Mouse (Mus musculus): ENCODE measurements at regions not wholly inside any gene's neighbourhood (a gene's known extent, or its start where the extent isn't known, plus 50 kb on each side); places are given as distances from the start of the nearest gene placed in this dataset.

DNA sequence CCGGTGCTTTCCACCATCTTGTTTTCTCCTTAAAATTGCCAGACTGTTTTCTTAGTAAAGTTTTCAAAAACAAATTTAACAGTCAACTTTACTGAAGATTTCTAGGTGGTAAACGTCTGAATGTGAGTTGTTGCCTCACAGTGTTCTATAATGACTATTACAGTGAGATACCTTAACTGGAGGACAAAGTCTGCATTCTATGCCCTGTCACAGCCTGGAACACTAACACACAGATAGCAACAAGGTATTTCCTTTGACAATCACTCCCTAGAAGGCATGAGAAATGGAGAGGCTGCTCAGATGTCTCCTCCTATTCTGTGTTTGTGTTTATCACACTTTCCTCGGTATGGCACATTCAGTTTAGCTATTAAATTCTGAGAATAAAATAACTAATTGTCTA is 430.8 kb downstream of the Col12a1 start:
- TF ChIP-seq POLR2A (IDR thresholded peaks at IDR 0.05; ENCODE audit: borderline replicate concordance, extremely low read depth, low read depth, low read length) (no peak), CTCF (IDR thresholded peaks at IDR 0.05; ENCODE audit: insufficient read depth, low read length) (no peak)
- H3K4me1 ChIP-seq (ENCODE audit: control insufficient read depth, insufficient read depth, low read length): no peaks in the 10 kb centered on the region
- 80% methylated on average over 3 of the region's 3 CpGs for WGBS
- no peak overlapping the region for H3K4me3 ChIP-seq (replicated peaks; ENCODE audit: extremely low read depth, low read depth, low read length)
- DNase-seq: no peak

DNA sequence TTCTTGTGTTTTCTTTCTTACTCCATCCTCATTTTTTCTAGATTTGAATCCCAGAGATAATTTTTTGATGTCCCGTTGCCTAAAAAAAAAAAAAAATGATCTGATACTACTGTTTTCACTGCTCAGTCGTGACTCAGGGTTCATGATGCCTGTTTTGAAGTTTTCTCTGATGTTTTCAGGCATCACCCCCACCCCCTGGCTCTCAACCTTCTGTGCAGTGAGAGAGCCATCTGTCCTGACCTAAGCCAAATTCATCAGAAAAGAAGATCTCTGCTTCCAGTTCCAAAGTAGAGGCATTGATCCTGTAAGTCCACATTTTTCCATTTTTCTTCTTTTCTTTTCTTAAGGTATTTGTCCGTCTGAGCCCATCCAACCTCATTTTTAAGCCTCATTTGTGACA is 423.3 kb downstream of the Col12a1 start:
- DNase-seq: no peak
- H3K4me1 ChIP-seq (ENCODE audit: control insufficient read depth, insufficient read depth, low read length): no peaks in the 10 kb centered on the region
- no peak for TF ChIP-seq CTCF (IDR thresholded peaks at IDR 0.05; ENCODE audit: insufficient read depth, low read length)
- TF ChIP-seq POLR2A (IDR thresholded peaks at IDR 0.05; ENCODE audit: borderline replicate concordance, extremely low read depth, low read depth, low read length): no peak
- WGBS: 63% methylated on average over 3 of the region's 3 CpGs
- H3K4me3 ChIP-seq (replicated peaks; ENCODE audit: extremely low read depth, low read depth, low read length): no peak overlapping the region

GRCm38 (mm10) chr9:79301580-79301979 is 417.1 kb downstream of the Col12a1 start:
- Histone ChIP-seq H3K4me3 (replicated peaks; ENCODE audit: extremely low read depth, low read depth, low read length) (no peak overlapping the region), H3K4me1 (ENCODE audit: control insufficient read depth, insufficient read depth, low read length) (no peaks in the 10 kb centered on the region)
- no peak for DNase-seq
- TF ChIP-seq CTCF (IDR thresholded peaks at IDR 0.05; ENCODE audit: insufficient read depth, low read length) (no peak), POLR2A (IDR thresholded peaks at IDR 0.05; ENCODE audit: borderline replicate concordance, extremely low read depth, low read depth, low read length) (no peak)
- 65% methylated on average over 3 of the region's 3 CpGs for WGBS

DNA sequence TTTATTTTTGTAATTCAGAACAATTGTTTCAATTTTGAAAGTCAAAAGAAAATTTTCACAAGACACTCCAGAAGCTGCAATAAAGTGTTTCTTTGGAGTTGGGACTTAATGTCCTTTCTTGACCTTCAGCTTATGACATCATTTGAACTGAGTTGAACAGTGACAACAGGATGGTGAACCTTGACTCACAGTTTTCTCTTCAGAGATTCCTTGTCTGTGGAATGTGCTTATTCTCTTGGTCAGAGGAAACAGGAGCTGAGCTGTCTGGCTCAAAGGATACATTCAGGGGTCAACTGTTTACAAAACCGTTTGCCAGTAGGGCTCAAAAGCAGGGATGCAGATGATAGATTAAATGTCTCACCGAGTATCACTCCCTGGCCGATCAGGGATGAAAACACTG is 408.0 kb downstream of the Col12a1 start:
- Histone ChIP-seq H3K4me3 (replicated peaks; ENCODE audit: extremely low read depth, low read depth, low read length) (no peak overlapping the region), H3K4me1 (ENCODE audit: control insufficient read depth, insufficient read depth, low read length) (no peaks in the 10 kb centered on the region)
- WGBS: 29% methylated on average over 3 of the region's 3 CpGs
- TF ChIP-seq POLR2A (IDR thresholded peaks at IDR 0.05; ENCODE audit: borderline replicate concordance, extremely low read depth, low read depth, low read length) (no peak), CTCF (IDR thresholded peaks at IDR 0.05; ENCODE audit: insufficient read depth, low read length) (no peak)
- DNase-seq: no peak

- H3K4me3 ChIP-seq (replicated peaks; ENCODE audit: extremely low read depth, low read depth, low read length): no peak overlapping the region
- DNase-seq: no peak
- TF ChIP-seq POLR2A (IDR thresholded peaks at IDR 0.05; ENCODE audit: borderline replicate concordance, extremely low read depth, low read depth, low read length): no peak
- TF ChIP-seq CTCF (IDR thresholded peaks at IDR 0.05; ENCODE audit: insufficient read depth, low read length): no peak
- no peaks in the 10 kb centered on the region for H3K4me1 ChIP-seq (ENCODE audit: control insufficient read depth, insufficient read depth, low read length)
Observed at GRCm38 (mm10) chr9:79317411-79317810, 401.2 kb downstream of the Col12a1 start.

DNA sequence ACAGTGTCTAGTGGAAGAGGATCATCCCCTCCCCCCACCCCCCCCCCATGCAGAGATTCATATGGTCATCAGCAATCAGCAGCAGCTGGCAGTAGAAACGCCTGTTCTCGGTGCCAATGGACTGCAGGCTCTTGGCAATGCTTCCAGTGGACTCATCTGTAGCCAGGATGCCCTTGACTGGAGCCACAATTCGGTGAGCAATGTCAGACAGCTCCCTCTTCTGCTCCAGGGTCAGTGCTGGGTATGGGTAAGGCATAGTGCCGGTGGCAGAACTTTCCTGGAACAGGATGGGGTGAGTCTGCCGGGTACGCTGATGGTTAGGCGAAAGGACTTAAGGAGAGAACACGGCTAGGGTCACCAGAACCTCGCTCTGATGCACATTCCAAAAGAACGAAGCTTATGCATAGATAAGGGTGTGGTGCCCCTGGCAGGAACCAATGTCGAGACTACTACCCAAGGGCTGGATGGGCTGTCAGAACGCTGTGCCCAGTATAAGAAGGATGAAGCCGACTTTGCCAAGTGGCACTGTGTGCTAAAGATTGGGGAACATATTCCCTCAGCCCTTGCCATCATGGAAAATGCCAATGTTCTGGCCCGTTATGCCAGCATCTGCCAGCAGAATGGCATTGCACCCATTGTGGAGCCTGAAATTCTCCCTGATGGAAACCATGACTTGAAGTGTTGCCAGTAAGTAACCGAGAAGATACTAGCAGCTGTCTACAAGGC is 372.1 kb downstream of the Col12a1 start:
- no peak overlapping the region for H3K4me3 ChIP-seq (replicated peaks; ENCODE audit: extremely low read depth, low read depth, low read length)
- DNase-seq: no peak
- TF ChIP-seq CTCF (IDR thresholded peaks at IDR 0.05; ENCODE audit: insufficient read depth, low read length) (no peak), POLR2A (IDR thresholded peaks at IDR 0.05; ENCODE audit: borderline replicate concordance, extremely low read depth, low read depth, low read length) (no peak)
- 86% methylated on average over 15 of the region's 15 CpGs for WGBS
- H3K4me1 ChIP-seq (ENCODE audit: control insufficient read depth, insufficient read depth, low read length): no peaks in the 10 kb centered on the region

- WGBS: 93% methylated on average over 2 of the region's 2 CpGs
- no peak for TF ChIP-seq POLR2A (IDR thresholded peaks at IDR 0.05; ENCODE audit: borderline replicate concordance, extremely low read depth, low read depth, low read length)
- no peak for TF ChIP-seq CTCF (IDR thresholded peaks at IDR 0.05; ENCODE audit: insufficient read depth, low read length)
- no peaks in the 10 kb centered on the region for H3K4me1 ChIP-seq (ENCODE audit: control insufficient read depth, insufficient read depth, low read length)
- no peak for DNase-seq
- H3K4me3 ChIP-seq (replicated peaks; ENCODE audit: extremely low read depth, low read depth, low read length): no peak overlapping the region
Observed at GRCm38 (mm10) chr9:79392020-79392419, 326.6 kb downstream of the Col12a1 start.

GRCm38 (mm10) chr9:79414989-79415388 is 303.6 kb downstream of the Col12a1 start:
- TF ChIP-seq POLR2A (IDR thresholded peaks at IDR 0.05; ENCODE audit: borderline replicate concordance, extremely low read depth, low read depth, low read length) (no peak), CTCF (IDR thresholded peaks at IDR 0.05; ENCODE audit: insufficient read depth, low read length) (no peak)
- no peak for DNase-seq
- Histone ChIP-seq H3K4me3 (replicated peaks; ENCODE audit: extremely low read depth, low read depth, low read length) (no peak overlapping the region), H3K4me1 (ENCODE audit: control insufficient read depth, insufficient read depth, low read length) (no peaks in the 10 kb centered on the region)

DNA sequence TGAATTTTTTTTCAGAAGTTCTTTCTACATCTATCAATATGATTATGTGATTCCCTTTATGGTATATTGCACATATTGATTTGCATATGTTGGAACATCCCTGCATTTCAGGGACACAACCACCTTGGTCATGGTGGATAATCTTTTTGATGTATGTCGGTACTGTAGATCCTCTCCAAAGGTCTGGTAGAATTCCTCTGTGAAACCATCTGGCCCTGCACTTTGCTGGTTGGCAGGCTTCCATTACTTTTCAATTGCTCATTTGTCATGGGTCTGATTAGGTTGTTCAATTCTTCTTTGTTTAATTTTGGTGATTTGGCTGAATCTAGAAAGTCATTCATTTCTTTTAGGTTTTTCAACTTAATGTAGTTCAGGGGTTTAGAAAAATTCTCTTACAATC is 288.2 kb downstream of the Col12a1 start:
- DNase-seq: no peak
- Histone ChIP-seq H3K4me1 (ENCODE audit: control insufficient read depth, insufficient read depth, low read length) (no peaks in the 10 kb centered on the region), H3K4me3 (replicated peaks; ENCODE audit: extremely low read depth, low read depth, low read length) (no peak overlapping the region)
- TF ChIP-seq POLR2A (IDR thresholded peaks at IDR 0.05; ENCODE audit: borderline replicate concordance, extremely low read depth, low read depth, low read length) (no peak), CTCF (IDR thresholded peaks at IDR 0.05; ENCODE audit: insufficient read depth, low read length) (no peak)
- 63% methylated on average over 1 of the region's 1 CpGs for WGBS

GRCm38 (mm10) chr9:79437636-79438035 is 281.0 kb downstream of the Col12a1 start:
- no peak overlapping the region for H3K4me3 ChIP-seq (replicated peaks; ENCODE audit: extremely low read depth, low read depth, low read length)
- no peak for DNase-seq
- no peaks in the 10 kb centered on the region for H3K4me1 ChIP-seq (ENCODE audit: control insufficient read depth, insufficient read depth, low read length)
- no peak for TF ChIP-seq CTCF (IDR thresholded peaks at IDR 0.05; ENCODE audit: insufficient read depth, low read length)
- no peak for TF ChIP-seq POLR2A (IDR thresholded peaks at IDR 0.05; ENCODE audit: borderline replicate concordance, extremely low read depth, low read depth, low read length)
- 81% methylated on average over 3 of the region's 3 CpGs for WGBS

Measured in lung, adult 2 months (tissue).